Mouse (Mus musculus): ENCODE measurements around the gene Sdsl. TPM values are rescaled to one million over a fixed set of nuclear protein-coding genes. Genes with fewer than 3 reads are reported as not detected.

Sdsl gene
- polyA plus RNA-seq, 2 experiments: 0.61 to 1.2 TPM

DNA sequence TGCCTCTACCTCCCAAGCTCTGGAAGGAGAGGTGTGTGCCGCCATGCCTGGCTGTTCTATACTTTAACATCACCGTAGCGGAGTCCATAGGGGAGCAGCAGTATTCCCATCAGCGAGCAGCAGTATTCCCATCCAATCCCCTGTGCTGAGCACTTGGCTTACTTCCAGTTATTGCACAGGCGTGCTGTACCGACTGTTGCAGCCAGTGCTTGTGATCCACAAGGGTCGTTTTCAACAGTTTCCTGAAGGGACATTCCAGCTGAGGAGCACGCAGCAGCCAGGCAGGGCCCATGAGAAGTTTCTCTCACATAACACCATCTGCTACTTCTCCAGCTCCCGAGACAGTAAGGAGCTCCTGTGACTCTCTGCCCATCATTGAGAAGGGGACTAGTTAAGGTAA lies 33.9 kb upstream of the Sdsl start:
- H3K9ac ChIP-seq (ENCODE audit: low read depth, low read length, severe bottlenecking): no peak overlapping the region
- H3K4me2 ChIP-seq (replicated peaks; ENCODE audit: low read depth, low read length, severe bottlenecking): no peak overlapping the region
- no peaks in the 10 kb centered on the region for H3K36me3 ChIP-seq (ENCODE audit: control insufficient read depth, insufficient read depth, low read length)
- H3K9me3 ChIP-seq (ENCODE audit: control insufficient read depth, low read length): no peaks in the 10 kb centered on the region
- 41% methylated on average over 9 of the region's 9 CpGs for WGBS
- no peak overlapping the region for H3K4me3 ChIP-seq (replicated peaks; ENCODE audit: low read length)
- peaks cover 17% of the 10 kb centered on the region for H3K4me1 ChIP-seq (ENCODE audit: control insufficient read depth, insufficient read depth, low read length)
- no peaks in the 10 kb centered on the region for H3K27me3 ChIP-seq (ENCODE audit: control insufficient read depth, insufficient read depth, low read length)
- no peak for TF ChIP-seq POLR2A (IDR thresholded peaks at IDR 0.05; ENCODE audit: borderline replicate concordance, extremely low read depth, insufficient read depth, insufficient read length)
- no peak overlapping the region for H3K27ac ChIP-seq (replicated peaks; ENCODE audit: low read depth, low read length)
- ATAC-seq (ENCODE audit: low FRiP score, low read depth) (no peak), DNase-seq (ENCODE audit: low spot score) (peak; percentile 26)

DNA sequence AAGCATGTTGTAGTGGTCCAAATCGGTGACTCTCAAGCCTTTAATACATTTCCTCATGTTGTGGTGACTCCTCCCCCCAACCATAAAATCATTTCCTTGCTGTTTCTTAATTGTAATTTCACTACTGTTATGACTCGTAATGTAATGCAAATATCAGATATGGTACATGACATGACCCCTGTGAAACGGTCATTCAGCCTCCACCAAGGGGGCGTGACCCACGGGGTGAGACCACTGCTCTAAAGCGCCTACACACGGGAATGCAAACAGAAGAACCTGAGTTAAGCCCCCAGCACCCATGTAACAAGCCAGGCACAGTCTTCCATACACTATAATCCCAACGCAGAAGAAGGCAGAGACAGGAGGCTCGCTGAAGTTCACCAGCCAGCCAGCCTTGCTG lies 33.2 kb upstream of the Sdsl start:
- no peak overlapping the region for H3K4me2 ChIP-seq (replicated peaks; ENCODE audit: low read depth, low read length, severe bottlenecking)
- TF ChIP-seq POLR2A (IDR thresholded peaks at IDR 0.05; ENCODE audit: borderline replicate concordance, extremely low read depth, insufficient read depth, insufficient read length): no peak
- 69% methylated on average over 9 of the region's 9 CpGs for WGBS
- H3K9ac ChIP-seq (ENCODE audit: low read depth, low read length, severe bottlenecking): no peak overlapping the region
- peaks cover 15% of the 10 kb centered on the region for H3K4me1 ChIP-seq (ENCODE audit: control insufficient read depth, insufficient read depth, low read length)
- DNase-seq (ENCODE audit: low spot score) (no peak), ATAC-seq (ENCODE audit: low FRiP score, low read depth) (no peak)
- H3K36me3 ChIP-seq (ENCODE audit: control insufficient read depth, insufficient read depth, low read length): no peaks in the 10 kb centered on the region
- H3K27ac ChIP-seq (replicated peaks; ENCODE audit: low read depth, low read length): no peak overlapping the region
- no peaks in the 10 kb centered on the region for H3K27me3 ChIP-seq (ENCODE audit: control insufficient read depth, insufficient read depth, low read length)
- no peak overlapping the region for H3K4me3 ChIP-seq (replicated peaks; ENCODE audit: low read length)
- H3K9me3 ChIP-seq (ENCODE audit: control insufficient read depth, low read length): no peaks in the 10 kb centered on the region

DNA sequence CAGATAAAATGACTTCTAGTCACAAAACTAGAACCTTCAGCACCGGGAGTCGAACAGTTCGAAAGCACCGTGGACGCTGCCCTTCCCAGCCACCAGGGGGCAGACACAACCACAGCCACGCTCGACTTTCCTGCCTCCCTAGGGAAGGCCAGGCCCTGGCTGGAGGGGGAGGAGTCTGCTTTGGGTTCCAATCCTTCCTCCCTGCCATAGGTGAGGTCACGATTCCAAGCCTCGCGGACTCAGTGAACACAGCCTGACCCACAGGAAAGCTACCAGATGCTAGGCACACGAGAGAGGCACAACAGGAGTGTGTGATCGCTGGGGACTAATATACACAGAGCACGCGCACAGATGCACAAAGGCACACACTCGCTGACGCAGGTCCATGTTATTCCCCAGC lies 32.8 kb upstream of the Sdsl start:
- DNase-seq (ENCODE audit: low spot score) (peak; percentile 68), ATAC-seq (ENCODE audit: low FRiP score, low read depth) (no peak)
- no peak overlapping the region for H3K9ac ChIP-seq (ENCODE audit: low read depth, low read length, severe bottlenecking)
- no peak overlapping the region for H3K4me3 ChIP-seq (replicated peaks; ENCODE audit: low read length)
- H3K27ac ChIP-seq (replicated peaks; ENCODE audit: low read depth, low read length): no peak overlapping the region
- TF ChIP-seq POLR2A (IDR thresholded peaks at IDR 0.05; ENCODE audit: borderline replicate concordance, extremely low read depth, insufficient read depth, insufficient read length): no peak
- 23% methylated on average over 16 of the region's 16 CpGs for WGBS
- no peaks in the 10 kb centered on the region for H3K9me3 ChIP-seq (ENCODE audit: control insufficient read depth, low read length)
- no peaks in the 10 kb centered on the region for H3K27me3 ChIP-seq (ENCODE audit: control insufficient read depth, insufficient read depth, low read length)
- H3K4me1 ChIP-seq (ENCODE audit: control insufficient read depth, insufficient read depth, low read length): peaks cover 12% of the 10 kb centered on the region
- no peaks in the 10 kb centered on the region for H3K36me3 ChIP-seq (ENCODE audit: control insufficient read depth, insufficient read depth, low read length)
- no peak overlapping the region for H3K4me2 ChIP-seq (replicated peaks; ENCODE audit: low read depth, low read length, severe bottlenecking)

DNA sequence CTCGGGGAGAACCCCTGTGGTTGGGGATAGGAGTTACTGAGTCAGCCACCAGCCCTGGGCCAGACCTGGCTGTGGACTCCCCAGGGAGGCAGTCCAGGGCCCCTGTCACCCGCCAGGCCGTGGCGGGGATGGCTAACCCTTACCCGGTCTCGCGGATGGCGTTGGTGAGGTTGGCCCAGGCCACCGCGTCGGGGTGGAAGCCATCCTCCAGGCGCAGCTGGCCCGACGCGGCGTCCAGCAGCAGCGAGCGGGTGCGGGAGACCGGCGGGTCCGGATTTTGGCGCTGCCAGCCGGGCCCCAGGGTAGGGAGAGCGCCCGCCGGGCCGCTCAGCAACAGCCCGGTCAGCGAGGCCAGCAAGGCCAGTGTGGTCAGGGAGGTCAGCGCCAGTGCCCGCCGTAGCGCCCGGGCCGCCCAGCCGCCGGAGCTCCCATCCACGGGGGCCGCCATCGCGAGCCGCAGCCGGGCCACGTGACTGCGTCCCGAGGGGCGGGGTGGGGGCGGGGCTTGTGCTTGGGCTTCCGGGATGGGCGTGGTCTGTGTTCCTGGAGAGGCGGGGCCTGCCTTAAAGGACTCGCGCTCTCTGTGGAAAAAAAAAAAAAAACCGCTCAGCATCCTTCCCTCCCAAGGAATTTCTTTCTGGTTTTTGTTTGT lies 30.7 kb upstream of the Sdsl start, which contains the start of gene Plbd2:
Gene Plbd2 (minus strand): TSS at position 482 of the 652 bp plus-strand sequence.
- peak within 1 kb of the TSS; percentile 94 for H3K4me2 ChIP-seq (replicated peaks; ENCODE audit: low read depth, low read length, severe bottlenecking)
- TF ChIP-seq POLR2A (IDR thresholded peaks at IDR 0.05; ENCODE audit: borderline replicate concordance, extremely low read depth, insufficient read depth, insufficient read length): 0 out of 2 replicates have a peak, but pooled peaks have one; percentile 35
- peak within 1 kb of the TSS; percentile 80 for H3K9ac ChIP-seq (ENCODE audit: low read depth, low read length, severe bottlenecking)
- ATAC-seq (ENCODE audit: low FRiP score, low read depth): peak; percentile 87
- no peaks in the 10 kb centered on the region for H3K27me3 ChIP-seq (ENCODE audit: control insufficient read depth, insufficient read depth, low read length)
- under 1% methylated on average over 38 of the region's 55 CpGs for WGBS
- H3K36me3 ChIP-seq (ENCODE audit: control insufficient read depth, insufficient read depth, low read length): no peaks in the 10 kb centered on the region
- peak; percentile 82 for DNase-seq (ENCODE audit: low spot score)
- no peak within 1 kb of the TSS for H3K27ac ChIP-seq (replicated peaks; ENCODE audit: low read depth, low read length)
- peaks cover 12% of the 10 kb centered on the region for H3K4me1 ChIP-seq (ENCODE audit: control insufficient read depth, insufficient read depth, low read length)
- H3K9me3 ChIP-seq (ENCODE audit: control insufficient read depth, low read length): no peaks in the 10 kb centered on the region
- peak within 1 kb of the TSS; percentile 89 for H3K4me3 ChIP-seq (replicated peaks; ENCODE audit: low read length)

DNA sequence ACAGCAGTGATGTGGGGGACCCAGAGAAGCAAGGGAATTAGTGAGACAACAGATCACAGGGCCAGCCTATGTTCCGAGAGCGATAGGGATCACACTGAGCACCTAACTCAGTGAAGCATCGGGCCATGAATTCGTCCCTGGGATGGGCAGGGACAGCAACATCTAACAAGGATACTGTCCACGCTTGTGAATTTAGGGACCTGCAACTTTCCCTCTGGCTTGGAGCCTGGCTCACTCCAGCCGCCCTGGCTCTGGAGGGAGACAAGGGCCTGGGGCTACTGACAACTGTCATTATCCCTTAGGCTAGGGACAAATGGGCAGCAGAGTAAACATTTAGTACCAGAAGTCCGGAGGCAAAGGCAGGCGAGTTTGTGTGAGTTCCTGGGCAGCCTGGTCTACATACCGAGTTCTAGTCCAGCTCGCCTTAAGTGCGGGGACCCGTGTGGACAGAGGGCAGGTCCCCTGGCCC lies 30.1 kb upstream of the Sdsl start:
- H3K4me2 ChIP-seq (replicated peaks; ENCODE audit: low read depth, low read length, severe bottlenecking): peak overlapping the region; percentile 94
- no peak for TF ChIP-seq POLR2A (IDR thresholded peaks at IDR 0.05; ENCODE audit: borderline replicate concordance, extremely low read depth, insufficient read depth, insufficient read length)
- peak overlapping the region; percentile 80 for H3K9ac ChIP-seq (ENCODE audit: low read depth, low read length, severe bottlenecking)
- no peaks in the 10 kb centered on the region for H3K9me3 ChIP-seq (ENCODE audit: control insufficient read depth, low read length)
- 10% methylated on average over 10 of the region's 12 CpGs for WGBS
- H3K27ac ChIP-seq (replicated peaks; ENCODE audit: low read depth, low read length): no peak overlapping the region
- DNase-seq (ENCODE audit: low spot score) (no peak), ATAC-seq (ENCODE audit: low FRiP score, low read depth) (no peak)
- H3K4me1 ChIP-seq (ENCODE audit: control insufficient read depth, insufficient read depth, low read length): peaks cover 12% of the 10 kb centered on the region
- no peaks in the 10 kb centered on the region for H3K27me3 ChIP-seq (ENCODE audit: control insufficient read depth, insufficient read depth, low read length)
- peak overlapping the region; percentile 89 for H3K4me3 ChIP-seq (replicated peaks; ENCODE audit: low read length)
- H3K36me3 ChIP-seq (ENCODE audit: control insufficient read depth, insufficient read depth, low read length): no peaks in the 10 kb centered on the region; the same call in 1 of the 2 replicates

All from limb, embryonic 14.5 days (tissue).